Mouse (Mus musculus): ENCODE results near the gene Gjb3.

Gene Gjb3

GRCm38 (mm10) chr4:127334870-127335504, 4.3 kb upstream of the Gjb3 start:
- DNase-seq: no peak

DNA sequence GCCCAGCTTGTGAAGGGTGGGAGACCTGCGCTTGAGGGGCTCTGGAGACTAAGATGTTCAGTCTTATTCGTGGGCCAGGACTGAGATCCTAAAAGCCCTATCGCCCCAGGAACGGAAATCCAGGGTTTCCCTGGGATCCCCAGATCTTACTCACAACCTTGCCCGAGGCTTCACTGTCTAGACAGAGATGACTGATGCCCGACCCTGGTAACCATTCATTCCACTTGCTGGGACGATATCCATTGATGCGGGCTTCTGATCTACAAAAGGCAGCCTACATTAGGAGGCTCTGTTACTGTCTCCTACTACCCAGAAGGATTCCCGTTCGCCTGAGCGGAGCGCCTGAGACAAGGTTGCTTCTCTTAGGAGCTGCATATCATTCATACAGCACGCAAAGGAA, 527 bp upstream of the Gjb3 start:
- no peak for DNase-seq

- DNase-seq: no peak
These were observed 893 bp downstream of the Gjb3 start for GRCm38 (mm10) chr4:127329751-127330150.

DNA sequence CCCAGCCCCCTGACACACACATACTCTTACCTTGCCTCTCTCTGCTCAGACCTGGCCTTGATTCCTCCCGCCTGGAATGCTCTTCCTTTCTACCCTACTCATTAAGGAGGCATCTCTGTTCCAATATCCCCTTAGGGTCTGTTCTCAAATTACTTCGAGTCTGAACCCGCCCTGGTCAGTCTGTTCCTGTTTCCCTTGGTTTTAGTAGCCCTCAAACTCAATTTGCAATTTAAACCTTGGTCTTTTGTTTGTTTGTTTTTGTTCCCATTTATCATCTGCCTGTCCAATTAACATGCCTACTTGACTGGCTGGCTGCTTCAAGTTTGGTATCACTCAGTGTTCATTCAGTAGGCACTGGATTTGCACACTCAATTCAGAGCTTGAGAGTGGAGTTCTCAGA, 1.6 kb downstream of the Gjb3 start:
- DNase-seq: no peak

DNA sequence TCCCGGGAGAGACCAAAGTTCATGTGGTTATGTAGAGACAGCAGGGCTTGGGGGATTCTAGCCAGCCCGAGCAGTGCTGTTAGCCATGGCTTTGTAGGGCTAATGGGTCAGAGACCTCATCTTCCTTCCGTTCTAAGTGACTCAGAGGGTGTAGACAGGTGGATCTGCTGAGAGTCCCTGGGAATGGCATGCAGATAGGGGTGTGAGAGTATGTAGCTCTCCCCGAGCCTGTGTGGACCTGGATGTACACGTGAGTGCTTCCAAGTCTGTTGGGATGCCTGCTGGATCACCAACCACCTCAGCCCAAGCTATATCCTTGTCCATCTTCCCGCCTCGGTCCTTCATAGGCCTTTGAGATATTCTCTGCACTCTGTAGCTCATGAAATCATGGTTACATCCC, 2.3 kb downstream of the Gjb3 start:
- no peak for DNase-seq

DNA sequence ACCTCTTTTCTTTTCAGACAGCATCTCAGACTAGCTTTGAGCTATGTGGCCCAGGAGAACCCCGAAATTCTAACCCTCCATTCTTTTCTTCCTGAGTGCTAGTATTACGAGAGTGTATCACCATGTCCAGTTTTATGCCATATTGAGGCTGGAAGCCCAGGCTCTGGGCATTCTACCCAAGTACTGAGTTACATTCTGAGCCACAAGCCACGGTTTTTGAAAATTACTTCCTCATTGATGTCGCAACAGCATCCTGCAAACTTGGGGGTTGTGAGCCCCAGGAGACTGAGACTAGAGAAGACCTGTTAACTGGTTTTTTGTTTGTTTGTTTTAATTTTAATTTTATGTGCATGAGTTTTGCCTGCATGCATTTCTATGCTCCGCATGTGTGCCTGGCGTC, 2.9 kb downstream of the Gjb3 start:
- DNase-seq: no peak

DNA sequence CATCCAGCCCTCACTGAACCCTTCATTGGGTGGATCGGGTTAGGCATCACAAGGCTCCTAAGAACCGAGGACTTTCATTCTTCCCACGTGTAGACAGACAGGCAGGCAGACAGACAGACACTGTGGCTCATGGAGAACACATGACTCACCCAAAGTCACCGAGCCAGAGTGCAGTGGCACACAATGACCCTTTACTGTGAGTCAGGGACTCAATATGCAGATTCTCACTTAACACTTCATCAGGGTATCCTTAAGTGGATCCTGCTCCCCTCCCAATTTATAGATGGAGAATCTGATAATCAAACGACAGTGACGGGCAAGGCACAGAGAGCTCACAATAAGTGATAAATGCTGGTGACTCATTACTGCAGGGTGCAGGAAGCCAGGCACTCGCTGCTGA, 3.4 kb downstream of the Gjb3 start:
- DNase-seq: no peak

GRCm38 (mm10) chr4:127325276-127325675, 5.4 kb downstream of the Gjb3 start:
- DNase-seq: no peak

DNA sequence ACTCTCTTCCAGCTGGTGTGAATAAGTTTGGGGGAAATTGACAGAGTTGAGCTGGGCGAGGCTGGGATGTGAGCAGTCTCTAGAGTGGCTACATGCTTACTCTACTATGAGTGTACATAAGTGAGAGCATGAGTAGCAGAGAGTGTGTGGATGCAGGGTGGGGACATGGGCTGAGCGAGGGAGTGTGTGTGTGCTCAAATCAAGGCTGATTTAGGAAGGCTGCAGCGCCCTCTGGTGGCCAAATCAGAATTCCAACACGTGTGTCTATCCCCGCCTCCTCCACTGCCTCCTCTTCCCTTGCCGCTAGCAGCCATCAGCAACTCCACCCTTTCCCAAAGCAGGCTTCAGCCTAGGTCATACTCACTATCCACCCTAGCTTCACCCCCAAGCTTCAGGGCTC, 5.9 kb downstream of the Gjb3 start:
- peak; percentile 81 for DNase-seq

GRCm38 (mm10) chr4:127324296-127324695, 6.3 kb downstream of the Gjb3 start:
- no peak for DNase-seq

GRCm38 (mm10) chr4:127323651-127324050, 7.0 kb downstream of the Gjb3 start:
- no peak for DNase-seq

DNA sequence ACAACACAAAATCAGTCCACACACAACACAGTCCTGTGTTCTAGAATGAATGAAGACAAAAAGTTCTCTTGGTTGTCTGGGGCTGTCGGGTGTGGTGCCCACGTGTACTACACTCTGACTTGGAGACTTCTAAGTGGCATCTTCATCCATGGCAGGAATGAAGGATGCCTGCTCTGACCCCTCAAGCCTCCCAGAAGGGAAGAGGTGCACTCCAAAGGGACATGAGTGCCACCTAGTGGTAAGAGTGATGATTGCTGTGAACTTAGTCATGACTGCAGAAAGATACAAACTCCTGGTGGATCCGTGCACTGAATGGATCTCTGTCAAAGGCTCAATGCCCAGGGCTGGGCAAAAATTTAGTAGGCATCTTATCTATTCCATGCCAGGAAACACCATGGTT, 11.0 kb downstream of the Gjb3 start:
- DNase-seq: peak; percentile 39

DNA sequence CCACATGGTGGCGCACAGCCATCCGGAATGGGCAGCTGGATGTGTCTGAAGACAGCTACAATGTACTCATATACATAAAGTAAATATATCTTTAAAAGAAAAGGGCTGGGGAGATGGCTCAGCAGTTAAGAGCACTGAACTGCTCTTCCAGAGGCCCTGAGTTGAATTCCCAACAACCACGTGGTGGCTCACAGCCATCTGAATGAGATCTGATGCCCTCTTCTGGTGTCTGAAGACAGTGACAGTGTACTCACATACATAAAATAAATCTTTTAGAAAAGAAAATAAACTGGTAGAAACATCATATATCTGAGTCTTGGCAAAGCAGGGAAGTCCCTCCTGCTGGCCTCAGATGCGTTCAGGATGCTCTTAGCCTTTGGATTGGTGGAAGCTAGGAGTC, 13.5 kb downstream of the Gjb3 start:
- no peak for DNase-seq

DNA sequence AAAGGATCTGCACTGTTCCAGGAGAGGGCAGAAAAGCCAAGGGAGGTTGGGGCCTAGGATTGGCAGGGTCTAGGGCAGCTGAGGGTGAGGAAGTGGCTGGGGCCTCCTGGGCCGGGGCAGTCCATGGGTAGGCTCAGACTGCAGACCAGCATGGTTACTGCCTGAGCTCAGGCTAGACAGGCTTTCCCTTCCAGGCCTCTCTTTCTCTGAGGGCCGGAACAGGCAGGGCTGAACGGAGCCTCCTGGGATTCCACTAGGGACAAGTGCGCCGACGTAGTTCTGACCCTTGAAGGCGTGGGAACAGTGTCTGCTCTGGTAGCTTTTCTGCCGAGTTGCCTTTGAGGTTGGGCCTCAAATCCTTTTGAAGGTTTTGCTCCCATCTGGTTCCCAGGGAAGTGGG, 14.9 kb downstream of the Gjb3 start:
- DNase-seq: no peak

GRCm38 (mm10) chr4:127314585-127314984, 16.1 kb downstream of the Gjb3 start:
- no peak for DNase-seq

GRCm38 (mm10) chr4:127313861-127314260, 16.8 kb downstream of the Gjb3 start, which contains the start of gene Gja4:
TSS of gene Gja4 (minus strand) at chr4:127314039.
- DNase-seq: peak; percentile 73

- DNase-seq: no peak
These were observed 18.3 kb downstream of the Gjb3 start for GRCm38 (mm10) chr4:127312349-127312748.

DNA sequence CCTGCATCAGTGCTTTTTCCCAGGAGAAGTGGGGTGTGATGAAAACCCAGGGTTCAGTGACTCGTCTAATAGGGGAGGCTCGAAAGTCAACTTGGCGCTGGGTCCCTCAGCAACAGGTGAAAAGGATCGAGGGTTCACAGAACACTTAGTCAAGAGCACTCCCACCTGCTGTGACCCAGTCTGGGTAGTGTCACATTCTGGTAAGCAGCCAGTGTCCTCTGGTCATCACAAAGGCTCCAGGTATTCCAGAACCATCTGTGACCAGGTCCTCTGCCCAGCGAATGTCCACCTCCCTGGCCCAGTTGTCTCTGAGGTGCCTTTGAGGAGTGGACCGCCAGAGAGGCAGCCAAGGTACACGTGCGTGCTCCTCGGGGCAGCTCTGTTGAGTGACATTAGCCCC, 19.1 kb downstream of the Gjb3 start:
- DNase-seq: no peak

DNA sequence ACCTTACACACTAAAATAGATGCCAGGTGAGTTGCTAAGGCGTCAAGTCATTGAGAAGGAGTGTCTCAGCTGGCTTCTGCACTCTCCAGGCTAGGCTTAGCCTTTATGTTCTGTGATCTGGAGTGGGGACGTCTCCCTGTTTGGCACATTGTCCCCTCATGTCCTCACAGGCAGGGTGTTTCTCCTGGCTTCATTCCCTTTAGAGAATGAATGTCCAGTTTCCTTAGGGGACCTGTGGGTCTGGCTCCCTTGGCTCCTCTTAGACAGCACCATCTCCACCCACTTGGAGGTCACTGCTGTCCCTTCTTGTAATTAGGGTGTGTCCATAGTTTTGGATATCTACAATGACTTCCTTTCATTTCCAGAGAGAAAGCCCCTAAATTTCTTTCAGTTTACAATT, 23.7 kb downstream of the Gjb3 start:
- DNase-seq: no peak

GRCm38 (mm10) chr4:127303796-127304195, 26.8 kb downstream of the Gjb3 start:
- DNase-seq: no peak

DNA sequence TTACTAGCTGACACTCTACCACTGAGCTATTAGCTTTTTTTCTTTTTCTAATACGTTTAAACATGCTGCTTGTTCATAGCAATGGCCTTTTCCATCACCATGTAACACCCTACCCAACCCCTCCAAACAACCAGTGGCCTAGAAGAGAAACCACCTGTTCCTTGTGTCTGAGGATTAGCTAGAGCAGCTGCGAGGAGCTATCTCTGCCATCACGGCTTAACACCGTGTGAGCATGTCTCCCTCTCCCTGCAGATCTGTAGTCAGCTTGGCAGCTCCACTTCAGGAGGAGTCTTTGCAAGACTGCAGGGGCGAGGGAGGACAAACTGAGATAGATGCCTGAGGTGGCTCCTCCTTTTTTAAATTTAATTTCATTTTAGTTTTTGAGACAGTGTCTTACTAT, 30.1 kb downstream of the Gjb3 start:
- no peak for DNase-seq

DNA sequence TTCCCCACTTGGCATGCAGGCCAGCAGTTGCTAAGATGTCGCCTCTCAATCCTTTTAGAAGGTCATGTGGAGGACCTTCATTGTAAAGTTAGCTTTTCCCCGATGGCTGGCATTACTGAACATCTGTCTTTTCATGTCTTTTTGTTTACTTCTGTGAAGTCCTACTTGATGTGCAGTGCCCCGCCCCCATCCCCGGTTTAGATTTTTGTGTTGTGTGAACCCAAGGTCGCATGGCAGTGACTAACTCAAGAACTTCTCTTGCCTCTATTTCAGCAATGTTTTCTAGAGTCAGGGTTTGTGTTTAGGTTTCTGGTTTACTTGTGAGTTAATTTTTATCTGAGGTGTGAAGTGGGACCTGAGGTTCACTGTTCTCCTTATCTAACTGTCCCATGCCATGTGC, 38.0 kb downstream of the Gjb3 start:
- DNase-seq: no peak

GRCm38 (mm10) chr4:127289039-127289548, 41.5 kb downstream of the Gjb3 start:
- DNase-seq: no peak

DNA sequence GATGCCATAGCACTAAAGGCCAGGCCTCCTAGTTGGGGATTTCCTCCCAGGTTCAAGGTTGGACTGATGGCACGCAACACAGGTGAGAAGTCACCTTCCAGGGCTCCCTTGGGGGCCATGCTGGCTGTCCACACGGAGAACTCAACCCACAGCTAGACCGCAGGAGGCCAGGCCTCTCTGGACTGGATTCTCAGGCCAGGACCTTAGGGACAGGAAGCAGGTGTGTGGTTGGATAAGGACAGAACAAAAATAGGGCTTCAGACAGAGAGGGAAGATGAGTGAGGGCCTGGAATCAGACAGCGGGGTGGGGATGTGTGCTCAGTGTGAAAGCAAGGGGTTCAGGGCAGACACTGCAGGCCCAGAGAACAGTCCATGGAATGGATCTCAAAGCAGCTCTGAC, 43.7 kb downstream of the Gjb3 start:
- DNase-seq: no peak

- DNase-seq: no peak
These were observed 51.4 kb downstream of the Gjb3 start for GRCm38 (mm10) chr4:127279241-127279640.

Data from liver (tissue).